Mouse (Mus musculus): ENCODE measurements around the gene Hmx1. TPM values are rescaled to one million over a fixed set of nuclear protein-coding genes. Genes with fewer than 3 reads are reported as not detected.
A peak's percentile ranks its signal among the peaks of the same experiment; 100 is the strongest.

Hmx1 gene
- polyA plus RNA-seq, 1 experiment from 2014 or later, result not detected

GRCm38 (mm10) chr5:35396976-35397641 is 8.2 kb downstream of the Hmx1 start:
- H3K4me1 ChIP-seq (ENCODE audit: control insufficient read depth, insufficient read depth, low read length), result no peaks in the 10 kb centered on the region; the same call in 1 of the 2 replicates
- peaks cover 96% of the 10 kb centered on the region for H3K27me3 ChIP-seq (replicated peaks; ENCODE audit: control insufficient read depth, insufficient read depth, low read length)
- H3K4me2 ChIP-seq (ENCODE audit: low read length), result peak overlapping the region; percentile 7; the same call in 1 of the 2 replicates
- no peaks in the 10 kb centered on the region for H3K36me3 ChIP-seq (ENCODE audit: control insufficient read depth, insufficient read depth, low read length)
- H3K9me3 ChIP-seq (replicated peaks; ENCODE audit: control insufficient read depth, low read length), result no peaks in the 10 kb centered on the region
- H3K9ac ChIP-seq (ENCODE audit: low read length), result no peak overlapping the region
- no peak overlapping the region for H3K27ac ChIP-seq (ENCODE audit: low read depth, low read length)
- H3K4me3 ChIP-seq (ENCODE audit: low read depth, low read length), result peak overlapping the region; percentile 2; the same call in 1 of the 2 replicates
- under 1% methylated on average over 57 of the region's 57 CpGs for WGBS
- DNase-seq (ENCODE audit: low spot score), result no peak
- ATAC-seq, result no peak

DNA sequence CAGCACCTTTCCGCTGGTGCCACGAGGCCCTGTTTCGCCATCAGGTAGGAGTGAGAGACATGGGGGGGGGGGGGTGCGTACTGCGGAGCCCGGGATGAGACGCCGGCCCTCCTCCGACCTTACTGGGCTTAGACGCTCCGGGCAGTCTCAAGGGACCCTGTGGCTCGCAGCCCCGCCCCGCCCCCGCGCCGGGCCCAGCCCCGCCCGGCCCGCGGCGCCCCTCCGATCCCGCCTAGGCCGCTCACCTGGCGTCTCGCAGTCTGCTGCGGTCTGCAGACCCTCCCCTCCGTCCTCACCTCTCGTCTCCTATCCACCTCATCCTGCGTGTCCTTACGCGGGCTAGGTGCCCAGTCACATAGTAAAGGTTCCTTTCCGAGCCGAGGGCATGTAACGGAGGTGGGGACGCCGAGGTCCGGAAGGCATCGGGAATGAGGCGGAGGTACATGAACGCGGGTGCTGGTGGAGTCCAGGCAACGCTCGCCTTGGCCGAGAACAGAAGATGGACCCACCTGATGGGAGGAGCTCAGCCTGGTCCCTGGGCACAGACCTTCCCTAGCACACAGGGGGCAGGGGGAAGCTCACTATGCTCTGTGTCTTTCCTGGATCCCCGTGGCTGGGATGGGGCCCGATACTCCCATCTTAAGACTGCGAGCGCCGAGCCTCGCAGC is 8.9 kb downstream of the Hmx1 start:
- H3K9me3 ChIP-seq (replicated peaks; ENCODE audit: control insufficient read depth, low read length), result no peaks in the 10 kb centered on the region
- no peak overlapping the region for H3K9ac ChIP-seq (ENCODE audit: low read length)
- DNase-seq (ENCODE audit: low spot score) (no peak), ATAC-seq (no peak)
- H3K4me2 ChIP-seq (ENCODE audit: low read length), result peak overlapping the region; percentile 7; the same call in 1 of the 2 replicates
- 0% methylated on average over 34 of the region's 52 CpGs for WGBS
- H3K4me3 ChIP-seq (ENCODE audit: low read depth, low read length), result peak overlapping the region; percentile 2; the same call in 1 of the 2 replicates
- H3K4me1 ChIP-seq (ENCODE audit: control insufficient read depth, insufficient read depth, low read length), result no peaks in the 10 kb centered on the region; the same call in 1 of the 2 replicates
- no peaks in the 10 kb centered on the region for H3K36me3 ChIP-seq (ENCODE audit: control insufficient read depth, insufficient read depth, low read length)
- peaks cover 96% of the 10 kb centered on the region for H3K27me3 ChIP-seq (replicated peaks; ENCODE audit: control insufficient read depth, insufficient read depth, low read length)
- no peak overlapping the region for H3K27ac ChIP-seq (ENCODE audit: low read depth, low read length)

GRCm38 (mm10) chr5:35398310-35398910 is 9.5 kb downstream of the Hmx1 start:
- Histone ChIP-seq H3K9ac (ENCODE audit: low read length) (no peak overlapping the region), H3K4me3 (ENCODE audit: low read depth, low read length) (no peak overlapping the region), H3K27me3 (replicated peaks; ENCODE audit: control insufficient read depth, insufficient read depth, low read length) (peaks cover 96% of the 10 kb centered on the region), H3K36me3 (ENCODE audit: control insufficient read depth, insufficient read depth, low read length) (no peaks in the 10 kb centered on the region), H3K4me2 (ENCODE audit: low read length) (no peak overlapping the region), H3K27ac (ENCODE audit: low read depth, low read length) (no peak overlapping the region), H3K9me3 (replicated peaks; ENCODE audit: control insufficient read depth, low read length) (no peaks in the 10 kb centered on the region), H3K4me1 (ENCODE audit: control insufficient read depth, insufficient read depth, low read length) (no peaks in the 10 kb centered on the region; the same call in 1 of the 2 replicates)
- ATAC-seq (no peak), DNase-seq (ENCODE audit: low spot score) (no peak)
- WGBS, result 1% methylated on average over 14 of the region's 14 CpGs

- no peak overlapping the region for H3K27ac ChIP-seq (ENCODE audit: low read depth, low read length)
- no peak for DNase-seq (ENCODE audit: low spot score)
- H3K4me2 ChIP-seq (ENCODE audit: low read length), result no peak overlapping the region
- H3K4me3 ChIP-seq (ENCODE audit: low read depth, low read length), result no peak overlapping the region
- no peak for ATAC-seq
- no peaks in the 10 kb centered on the region for H3K9me3 ChIP-seq (replicated peaks; ENCODE audit: control insufficient read depth, low read length)
- no peak overlapping the region for H3K9ac ChIP-seq (ENCODE audit: low read length)
- no peaks in the 10 kb centered on the region; the same call in 1 of the 2 replicates for H3K4me1 ChIP-seq (ENCODE audit: control insufficient read depth, insufficient read depth, low read length)
- WGBS, result 4% methylated on average over 7 of the region's 7 CpGs
- H3K27me3 ChIP-seq (replicated peaks; ENCODE audit: control insufficient read depth, insufficient read depth, low read length), result peaks cover 93% of the 10 kb centered on the region
- no peaks in the 10 kb centered on the region for H3K36me3 ChIP-seq (ENCODE audit: control insufficient read depth, insufficient read depth, low read length)
Observed at GRCm38 (mm10) chr5:35399061-35399460, 10.2 kb downstream of the Hmx1 start.

GRCm38 (mm10) chr5:35399704-35400320 is 10.9 kb downstream of the Hmx1 start:
- WGBS, result under 1% methylated on average over 48 of the region's 48 CpGs
- no peak overlapping the region for H3K4me2 ChIP-seq (ENCODE audit: low read length)
- H3K4me1 ChIP-seq (ENCODE audit: control insufficient read depth, insufficient read depth, low read length), result no peaks in the 10 kb centered on the region; the same call in 1 of the 2 replicates
- H3K9ac ChIP-seq (ENCODE audit: low read length), result no peak overlapping the region
- DNase-seq (ENCODE audit: low spot score) (no peak), ATAC-seq (no peak)
- H3K36me3 ChIP-seq (ENCODE audit: control insufficient read depth, insufficient read depth, low read length), result no peaks in the 10 kb centered on the region
- H3K9me3 ChIP-seq (replicated peaks; ENCODE audit: control insufficient read depth, low read length), result no peaks in the 10 kb centered on the region
- H3K27ac ChIP-seq (ENCODE audit: low read depth, low read length), result no peak overlapping the region
- H3K4me3 ChIP-seq (ENCODE audit: low read depth, low read length), result no peak overlapping the region
- peaks cover 90% of the 10 kb centered on the region for H3K27me3 ChIP-seq (replicated peaks; ENCODE audit: control insufficient read depth, insufficient read depth, low read length)

- Histone ChIP-seq H3K4me3 (ENCODE audit: low read depth, low read length) (no peak overlapping the region), H3K27ac (ENCODE audit: low read depth, low read length) (no peak overlapping the region), H3K36me3 (ENCODE audit: control insufficient read depth, insufficient read depth, low read length) (no peaks in the 10 kb centered on the region), H3K27me3 (replicated peaks; ENCODE audit: control insufficient read depth, insufficient read depth, low read length) (peaks cover 79% of the 10 kb centered on the region), H3K9ac (ENCODE audit: low read length) (no peak overlapping the region), H3K4me2 (ENCODE audit: low read length) (no peak overlapping the region), H3K4me1 (ENCODE audit: control insufficient read depth, insufficient read depth, low read length) (no peaks in the 10 kb centered on the region; the same call in 1 of the 2 replicates), H3K9me3 (replicated peaks; ENCODE audit: control insufficient read depth, low read length) (no peaks in the 10 kb centered on the region)
- WGBS, result 1% methylated on average over 8 of the region's 8 CpGs
- ATAC-seq (no peak), DNase-seq (ENCODE audit: low spot score) (no peak)
Observed at GRCm38 (mm10) chr5:35401240-35401639, 12.3 kb downstream of the Hmx1 start.

DNA sequence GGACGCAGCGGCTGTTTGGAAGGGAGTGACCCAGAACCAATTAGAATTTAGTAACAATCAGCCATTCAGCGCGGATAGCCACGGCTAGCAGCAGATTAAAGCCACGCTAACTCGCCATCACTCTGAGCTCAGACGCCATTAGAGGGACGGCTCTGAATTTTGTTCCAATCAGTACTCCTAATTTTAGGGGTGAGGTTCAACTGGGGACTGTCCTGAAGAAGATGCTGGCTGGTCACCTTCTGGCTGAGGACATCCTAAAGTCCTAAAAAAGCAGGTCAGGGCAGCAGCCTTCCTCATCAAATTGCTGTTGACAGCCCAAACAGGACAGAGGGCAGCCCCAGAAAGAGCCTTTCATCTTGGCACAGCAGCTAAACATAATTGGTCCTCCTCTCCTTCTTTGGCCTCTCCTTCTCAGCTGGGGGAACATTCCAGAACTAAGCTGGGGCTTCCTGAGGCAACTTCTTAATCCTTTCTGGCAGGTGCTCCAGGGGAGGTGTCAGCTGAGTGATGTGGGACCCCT is 18.6 kb downstream of the Hmx1 start:
- H3K4me2 ChIP-seq (ENCODE audit: low read length), result no peak overlapping the region
- H3K27me3 ChIP-seq (replicated peaks; ENCODE audit: control insufficient read depth, insufficient read depth, low read length), result peaks cover 22% of the 10 kb centered on the region
- no peak overlapping the region for H3K4me3 ChIP-seq (ENCODE audit: low read depth, low read length)
- no peak overlapping the region for H3K27ac ChIP-seq (ENCODE audit: low read depth, low read length)
- no peak overlapping the region for H3K9ac ChIP-seq (ENCODE audit: low read length)
- no peaks in the 10 kb centered on the region for H3K36me3 ChIP-seq (ENCODE audit: control insufficient read depth, insufficient read depth, low read length)
- DNase-seq (ENCODE audit: low spot score) (no peak), ATAC-seq (no peak)
- no peaks in the 10 kb centered on the region for H3K9me3 ChIP-seq (replicated peaks; ENCODE audit: control insufficient read depth, low read length)
- WGBS, result 23% methylated on average over 9 of the region's 9 CpGs
- no peaks in the 10 kb centered on the region for H3K4me1 ChIP-seq (ENCODE audit: control insufficient read depth, insufficient read depth, low read length)

- H3K27me3 ChIP-seq (replicated peaks; ENCODE audit: control insufficient read depth, insufficient read depth, low read length), result peaks cover 6% of the 10 kb centered on the region; the same call in 1 of the 2 replicates
- DNase-seq (ENCODE audit: low spot score) (no peak), ATAC-seq (no peak)
- H3K9me3 ChIP-seq (replicated peaks; ENCODE audit: control insufficient read depth, low read length), result no peaks in the 10 kb centered on the region
- WGBS, result 69% methylated on average over 10 of the region's 10 CpGs
- H3K9ac ChIP-seq (ENCODE audit: low read length), result no peak overlapping the region
- H3K4me2 ChIP-seq (ENCODE audit: low read length), result no peak overlapping the region
- no peaks in the 10 kb centered on the region for H3K4me1 ChIP-seq (ENCODE audit: control insufficient read depth, insufficient read depth, low read length)
- no peaks in the 10 kb centered on the region for H3K36me3 ChIP-seq (ENCODE audit: control insufficient read depth, insufficient read depth, low read length)
- H3K4me3 ChIP-seq (ENCODE audit: low read depth, low read length), result no peak overlapping the region
- no peak overlapping the region for H3K27ac ChIP-seq (ENCODE audit: low read depth, low read length)
Observed at GRCm38 (mm10) chr5:35411028-35411427, 22.1 kb downstream of the Hmx1 start.
